Mouse (Mus musculus) midbrain, embryonic 15.5 days (tissue): ENCODE measurements around the gene 2410015M20Rik. TPM values are rescaled to one million over a fixed set of nuclear protein-coding genes. Genes with fewer than 3 reads are reported as not detected.
"Not testable (repeated sequence)": the region's sequence is repeated elsewhere in the genome, so short reads cannot be mapped to it uniquely, and the experiment has no call there.

ENCODE experiments used
- ATAC-seq: fragments of 200-750 bp; cut with Nextera tagmentation; replicated peaks from 2 replicates; pipeline ENCODE4 v1.8.0; 2017; ENCODE audit warnings: moderate TSS enrichment
- H3K27ac ChIP-seq: fragments of 300-500 bp; sonication (generic); 2 replicates; pipeline ENCODE4 v1.5.1; 2015; ENCODE audit warnings: mild to moderate bottlenecking, inconsistent platforms
- H3K27me3 ChIP-seq: fragments of 300-500 bp; sonication (generic); replicated peaks from 2 replicates; pipeline ENCODE4 v1.6.1; 2015; ENCODE audit warnings: inconsistent platforms
- H3K36me3 ChIP-seq: fragments of 300-500 bp; sonication (generic); replicated peaks from 2 replicates; pipeline ENCODE4 v1.6.1; 2015; ENCODE audit warnings: inconsistent platforms
- H3K4me1 ChIP-seq: fragments of 300-500 bp; sonication (generic); 2 replicates; pipeline ENCODE4 v1.6.1; 2015; ENCODE audit warnings: inconsistent platforms
- H3K4me2 ChIP-seq: fragments of 300-500 bp; sonication (generic); 2 replicates; pipeline ENCODE4 v1.6.1; 2015; ENCODE audit warnings: inconsistent platforms, mild to moderate bottlenecking, moderate library complexity
- H3K4me3 ChIP-seq: fragments of 300-500 bp; sonication (generic); 2 replicates; pipeline ENCODE4 v1.5.1; 2015; ENCODE audit warnings: mild to moderate bottlenecking, inconsistent platforms
- H3K9ac ChIP-seq: fragments of 300-500 bp; sonication (generic); 2 replicates; pipeline ENCODE4 v1.6.1; 2015; ENCODE audit warnings: mild to moderate bottlenecking, inconsistent platforms
- H3K9me3 ChIP-seq: fragments of 300-500 bp; sonication (generic); 2 replicates; pipeline ENCODE4 v1.6.1; 2016; ENCODE audit warnings: inconsistent platforms
- WGBS: fragments of 180-500 bp; shearing (Covaris S2); methylation state at CpG from one replicate; pipeline ENCODE4 v1.1.7; 2015; ENCODE audit warnings: mixed read lengths; 5-methylcytosine and 5-hydroxymethylcytosine counted together
- polyA plus RNA-seq: library from polyadenylated mRNA; unstranded; fragments of >200 nt; fragmentation: Nextera tagmentation; extraction: Ambion mirVana; gene quantifications from 2 replicates; pipeline ENCODE4 v1.2.1, GENCODE M21; 2015

The 2410015M20Rik gene
- 169 and 175 TPM in 2 replicates for polyA plus RNA-seq

DNA sequence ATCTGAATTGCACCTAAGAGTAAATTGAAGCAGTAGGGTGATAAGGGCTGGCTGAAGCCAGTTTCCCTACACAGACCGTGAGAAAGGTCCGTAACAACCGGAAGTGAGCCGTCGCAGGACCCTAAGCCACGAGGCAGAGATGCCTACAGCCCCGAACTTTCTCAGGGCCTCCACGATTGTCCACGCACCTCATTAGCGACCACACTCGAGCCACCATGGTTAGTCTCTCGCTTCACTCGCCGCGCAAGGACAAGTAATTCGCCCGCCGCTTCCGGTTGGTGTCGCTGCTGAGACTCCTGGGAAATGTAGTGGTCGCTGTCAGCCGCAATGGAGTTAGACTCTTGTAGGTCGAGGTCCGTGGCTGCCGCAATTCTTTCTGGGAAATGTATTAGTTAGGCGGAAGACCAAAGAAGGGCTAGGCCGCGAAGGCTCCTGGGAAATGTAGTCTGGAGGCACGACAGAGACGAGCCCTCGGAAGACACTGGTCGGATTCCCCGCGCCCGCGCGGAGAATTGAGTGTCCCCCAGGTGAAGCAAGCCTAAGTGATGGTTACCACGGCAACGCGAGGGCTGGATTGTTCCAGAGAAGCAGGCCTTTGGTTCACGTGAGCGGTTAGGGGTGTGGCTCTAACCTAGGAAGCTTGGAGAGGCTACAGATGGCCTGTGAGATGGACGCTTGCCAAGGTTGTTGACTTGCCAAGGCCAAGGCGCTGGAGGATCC, at the start of gene 2410015M20Rik:
TSS of gene 2410015M20Rik (minus strand) at position 320 of the 720 bp plus-strand sequence.
- Histone ChIP-seq H3K4me2 (peak within 1 kb of the TSS; percentile 76), H3K36me3 (peaks cover 30% of the 10 kb centered on the region), H3K27ac (peak within 1 kb of the TSS; percentile 75), H3K4me1 (peaks cover 31% of the 10 kb centered on the region), H3K9ac (peak within 1 kb of the TSS; percentile 50), H3K9me3 (no peaks in the 10 kb centered on the region), H3K27me3 (no peaks in the 10 kb centered on the region), H3K4me3 (peak within 1 kb of the TSS; percentile 58)
- peak; percentile 90 for ATAC-seq
- under 1% methylated on average over 44 of the region's 44 CpGs for WGBS

DNA sequence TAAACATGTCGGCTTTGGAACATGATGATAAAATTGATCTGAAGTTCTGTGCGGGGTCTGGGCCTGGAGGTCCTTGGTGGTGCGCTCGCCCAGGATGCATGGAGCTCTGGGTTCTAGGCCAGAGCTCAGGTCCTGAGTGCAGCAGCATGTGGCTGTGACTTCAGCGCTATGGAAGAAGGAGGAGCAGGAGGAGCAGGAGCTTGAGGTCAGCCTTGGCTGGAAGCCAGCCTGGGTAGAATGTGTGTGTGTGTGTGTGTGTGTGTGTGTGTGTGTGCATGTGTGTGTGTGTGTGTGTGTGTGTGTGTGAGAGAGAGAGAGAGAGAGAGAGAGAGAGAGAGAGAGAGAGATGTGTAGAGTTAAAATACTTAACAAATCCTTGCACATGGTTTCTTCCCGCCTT, 46.6 kb upstream of the 2410015M20Rik start:
- WGBS, result 91% methylated on average over 6 of the region's 6 CpGs
- no peak overlapping the region for H3K4me2 ChIP-seq

DNA sequence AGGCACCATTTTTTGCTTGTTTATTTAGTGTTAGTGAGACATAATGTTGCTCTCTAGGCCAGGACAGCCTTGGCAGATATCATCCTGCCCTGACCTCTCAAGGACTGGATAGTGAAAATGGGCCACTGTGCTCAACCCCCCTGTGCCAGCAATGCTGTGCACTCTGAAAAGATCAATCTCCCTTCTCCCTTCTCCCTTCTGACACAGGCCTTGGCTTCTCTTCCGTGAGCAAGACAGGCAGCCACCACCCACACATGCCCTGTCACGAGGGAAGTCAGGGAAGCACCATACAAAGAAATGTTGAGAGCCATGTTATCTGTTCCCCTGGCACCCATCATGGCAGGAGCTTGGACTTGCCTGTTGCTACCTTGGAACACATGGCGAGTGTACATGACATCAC, 45.7 kb upstream of the 2410015M20Rik start:
- no peaks in the 10 kb centered on the region for H3K9me3 ChIP-seq
- no peak for ATAC-seq
- 92% methylated on average over 3 of the region's 3 CpGs for WGBS
- no peaks in the 10 kb centered on the region for H3K36me3 ChIP-seq
- H3K4me1 ChIP-seq, result no peaks in the 10 kb centered on the region
- no peak overlapping the region for H3K27ac ChIP-seq
- no peaks in the 10 kb centered on the region for H3K27me3 ChIP-seq
- no peak overlapping the region for H3K4me2 ChIP-seq
- H3K9ac ChIP-seq, result no peak overlapping the region
- H3K4me3 ChIP-seq, result no peak overlapping the region

More for the DNA sequence above, 46.6 kb upstream of the 2410015M20Rik start:
- Histone ChIP-seq H3K4me1 (no peaks in the 10 kb centered on the region), H3K36me3 (no peaks in the 10 kb centered on the region), H3K9ac (no peak overlapping the region), H3K27ac (no peak overlapping the region), H3K4me3 (no peak overlapping the region), H3K9me3 (no peaks in the 10 kb centered on the region), H3K27me3 (no peaks in the 10 kb centered on the region)
- no peak for ATAC-seq

DNA sequence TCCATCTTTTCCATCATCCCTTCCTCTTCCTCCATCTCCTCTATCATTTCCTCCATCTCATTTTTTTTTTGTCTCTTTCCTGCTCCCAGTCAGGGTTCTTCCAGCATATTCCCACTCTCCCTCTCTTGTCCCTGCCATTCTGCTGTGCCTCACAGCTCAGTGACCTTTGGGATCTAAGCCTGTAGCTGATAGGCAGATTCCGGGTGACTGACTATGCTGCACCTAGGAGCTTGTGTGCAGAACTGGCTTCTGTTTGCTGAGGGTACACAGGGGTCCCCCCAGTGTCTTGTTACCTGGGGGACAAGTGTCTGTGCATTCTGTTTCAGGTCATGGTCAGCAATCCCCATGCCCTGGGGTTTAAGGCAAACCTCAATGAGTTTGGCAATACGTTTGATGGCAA, 45.2 kb upstream of the 2410015M20Rik start:
- Histone ChIP-seq H3K4me1 (no peaks in the 10 kb centered on the region), H3K27me3 (no peaks in the 10 kb centered on the region), H3K27ac (no peak overlapping the region), H3K9me3 (no peaks in the 10 kb centered on the region), H3K9ac (no peak overlapping the region), H3K4me2 (no peak overlapping the region), H3K36me3 (no peaks in the 10 kb centered on the region), H3K4me3 (no peak overlapping the region)
- 69% methylated on average over 2 of the region's 2 CpGs for WGBS
- ATAC-seq, result no peak

DNA sequence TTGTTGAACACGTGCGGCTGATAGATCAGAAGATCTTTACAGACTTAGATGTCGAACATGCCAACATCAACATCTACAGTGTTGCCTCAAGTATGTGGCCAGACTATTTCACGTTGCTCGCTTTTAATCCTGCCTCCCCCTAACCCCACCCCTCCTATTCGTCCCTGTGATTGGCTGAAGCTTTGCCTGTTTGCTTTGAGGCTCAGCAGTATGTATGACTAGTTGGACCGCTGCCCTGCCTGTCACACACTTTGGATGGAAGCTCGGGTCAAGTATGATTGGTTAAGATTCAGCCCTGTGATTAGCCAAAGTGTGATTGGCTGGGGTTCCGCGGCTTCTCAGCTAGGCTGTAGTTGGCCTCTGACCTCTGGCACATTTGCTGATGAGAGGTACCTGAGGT, 42.2 kb upstream of the 2410015M20Rik start:
- Histone ChIP-seq H3K4me3 (no peak overlapping the region), H3K36me3 (no peaks in the 10 kb centered on the region), H3K27me3 (no peaks in the 10 kb centered on the region), H3K9ac (no peak overlapping the region), H3K9me3 (no peaks in the 10 kb centered on the region), H3K4me2 (no peak overlapping the region), H3K27ac (no peak overlapping the region), H3K4me1 (no peaks in the 10 kb centered on the region)
- WGBS, result 42% methylated on average over 10 of the region's 10 CpGs
- ATAC-seq, result no peak

DNA sequence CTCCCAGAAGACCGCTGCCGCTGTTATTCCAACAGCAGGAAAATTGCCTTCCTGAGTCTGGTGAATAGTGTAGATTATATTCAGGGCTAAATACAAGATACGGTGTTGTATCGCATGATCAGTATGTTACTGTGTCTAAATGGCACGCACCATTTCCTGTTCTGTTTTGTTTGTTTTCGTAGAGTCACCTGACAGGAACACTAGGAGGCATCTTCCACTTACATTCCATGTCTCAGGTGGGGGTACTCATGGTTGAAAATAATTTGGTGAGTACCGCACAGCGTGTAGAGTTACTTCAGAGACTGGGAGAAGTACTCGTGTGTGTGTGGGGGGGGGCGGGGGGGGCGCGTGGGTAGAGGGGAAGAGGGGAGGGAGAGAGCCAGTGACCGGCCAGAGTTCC, 38.0 kb upstream of the 2410015M20Rik start:
- no peak overlapping the region for H3K4me3 ChIP-seq
- no peaks in the 10 kb centered on the region for H3K27me3 ChIP-seq
- H3K4me1 ChIP-seq, result no peaks in the 10 kb centered on the region
- no peak for ATAC-seq
- no peak overlapping the region for H3K9ac ChIP-seq
- no peaks in the 10 kb centered on the region for H3K9me3 ChIP-seq
- 75% methylated on average over 12 of the region's 13 CpGs for WGBS
- no peak overlapping the region for H3K4me2 ChIP-seq
- H3K27ac ChIP-seq, result no peak overlapping the region
- H3K36me3 ChIP-seq, result no peaks in the 10 kb centered on the region

DNA sequence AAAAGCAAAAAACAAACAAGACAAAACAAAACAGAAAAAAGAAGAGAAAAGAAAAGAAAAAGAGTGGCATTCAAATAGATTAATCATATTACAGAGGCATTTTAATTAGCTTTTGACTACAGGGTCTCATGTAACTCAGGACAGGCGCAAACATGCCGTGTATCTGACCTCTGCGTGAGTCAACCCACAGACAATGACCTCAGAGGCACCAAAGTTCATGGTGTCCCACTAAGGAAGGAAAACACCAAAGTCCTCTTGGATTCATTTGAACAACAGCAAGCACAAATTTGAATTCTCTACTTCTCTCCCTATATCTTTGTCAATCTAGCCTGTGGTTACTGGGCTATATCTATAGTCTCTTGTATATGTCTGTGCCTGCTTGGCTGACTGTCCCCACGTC, 33.7 kb upstream of the 2410015M20Rik start:
- H3K27ac ChIP-seq, result no peak overlapping the region
- no peaks in the 10 kb centered on the region for H3K4me1 ChIP-seq
- H3K9ac ChIP-seq, result no peak overlapping the region
- H3K4me2 ChIP-seq, result no peak overlapping the region
- no peaks in the 10 kb centered on the region for H3K36me3 ChIP-seq
- no peaks in the 10 kb centered on the region for H3K27me3 ChIP-seq
- WGBS, result 88% methylated on average over 4 of the region's 4 CpGs
- no peaks in the 10 kb centered on the region for H3K9me3 ChIP-seq
- no peak for ATAC-seq
- H3K4me3 ChIP-seq, result no peak overlapping the region

DNA sequence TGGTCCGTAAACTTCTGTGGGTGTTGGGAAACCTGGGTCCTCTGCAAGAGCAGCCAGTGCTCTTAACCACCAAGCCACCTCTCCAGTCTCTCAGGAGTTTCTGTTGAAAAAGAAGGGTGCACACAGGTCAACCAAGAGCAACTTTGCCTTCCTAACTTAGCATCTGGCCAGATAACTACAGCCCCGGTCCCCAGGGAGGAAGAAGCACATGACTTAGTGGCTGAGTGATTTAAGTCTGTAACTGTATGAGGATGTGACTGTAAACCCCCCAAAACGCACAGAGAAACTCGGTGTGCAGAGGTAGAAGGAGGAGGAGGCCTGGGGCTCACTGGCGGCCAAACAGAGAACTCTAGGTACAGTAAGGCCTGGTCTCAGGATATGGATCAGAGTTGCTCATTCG, 24.5 kb upstream of the 2410015M20Rik start:
- H3K36me3 ChIP-seq, result no peaks in the 10 kb centered on the region
- 0 out of 2 replicates have a peak, but pooled peaks cover 3% of the 10 kb centered on the region for H3K27me3 ChIP-seq
- no peak overlapping the region for H3K4me3 ChIP-seq
- 94% methylated on average over 6 of the region's 6 CpGs for WGBS
- no peak overlapping the region for H3K9ac ChIP-seq
- no peaks in the 10 kb centered on the region for H3K9me3 ChIP-seq
- no peak overlapping the region for H3K4me2 ChIP-seq
- no peaks in the 10 kb centered on the region for H3K4me1 ChIP-seq
- no peak overlapping the region for H3K27ac ChIP-seq
- ATAC-seq, result no peak

DNA sequence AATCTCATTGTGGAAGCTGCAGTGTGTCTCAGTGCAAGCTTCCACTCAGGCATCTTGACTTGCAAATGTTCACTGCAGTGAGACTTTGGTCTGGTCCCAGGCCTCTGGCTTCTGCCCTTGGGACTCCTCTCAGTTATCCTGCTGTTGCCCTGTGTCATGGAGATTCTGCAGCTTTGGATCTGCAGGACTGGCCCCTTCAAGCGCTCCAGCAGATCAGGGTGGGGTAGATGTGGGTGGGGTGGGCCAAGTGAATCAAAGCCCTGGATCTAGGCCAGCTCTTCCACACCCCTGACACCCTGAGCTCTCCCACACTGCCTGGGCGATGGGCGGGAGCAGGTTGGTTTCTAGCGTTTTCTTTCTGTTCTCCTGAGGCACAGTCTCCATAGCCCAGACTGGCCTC, 22.2 kb upstream of the 2410015M20Rik start:
- Histone ChIP-seq H3K9me3 (no peaks in the 10 kb centered on the region), H3K4me2 (no peak overlapping the region), H3K27ac (no peak overlapping the region), H3K27me3 (0 out of 2 replicates have a peak, but pooled peaks cover 3% of the 10 kb centered on the region), H3K4me3 (no peak overlapping the region), H3K36me3 (no peaks in the 10 kb centered on the region), H3K4me1 (peaks cover 11% of the 10 kb centered on the region), H3K9ac (no peak overlapping the region)
- no peak for ATAC-seq
- WGBS, result 56% methylated on average over 4 of the region's 4 CpGs

DNA sequence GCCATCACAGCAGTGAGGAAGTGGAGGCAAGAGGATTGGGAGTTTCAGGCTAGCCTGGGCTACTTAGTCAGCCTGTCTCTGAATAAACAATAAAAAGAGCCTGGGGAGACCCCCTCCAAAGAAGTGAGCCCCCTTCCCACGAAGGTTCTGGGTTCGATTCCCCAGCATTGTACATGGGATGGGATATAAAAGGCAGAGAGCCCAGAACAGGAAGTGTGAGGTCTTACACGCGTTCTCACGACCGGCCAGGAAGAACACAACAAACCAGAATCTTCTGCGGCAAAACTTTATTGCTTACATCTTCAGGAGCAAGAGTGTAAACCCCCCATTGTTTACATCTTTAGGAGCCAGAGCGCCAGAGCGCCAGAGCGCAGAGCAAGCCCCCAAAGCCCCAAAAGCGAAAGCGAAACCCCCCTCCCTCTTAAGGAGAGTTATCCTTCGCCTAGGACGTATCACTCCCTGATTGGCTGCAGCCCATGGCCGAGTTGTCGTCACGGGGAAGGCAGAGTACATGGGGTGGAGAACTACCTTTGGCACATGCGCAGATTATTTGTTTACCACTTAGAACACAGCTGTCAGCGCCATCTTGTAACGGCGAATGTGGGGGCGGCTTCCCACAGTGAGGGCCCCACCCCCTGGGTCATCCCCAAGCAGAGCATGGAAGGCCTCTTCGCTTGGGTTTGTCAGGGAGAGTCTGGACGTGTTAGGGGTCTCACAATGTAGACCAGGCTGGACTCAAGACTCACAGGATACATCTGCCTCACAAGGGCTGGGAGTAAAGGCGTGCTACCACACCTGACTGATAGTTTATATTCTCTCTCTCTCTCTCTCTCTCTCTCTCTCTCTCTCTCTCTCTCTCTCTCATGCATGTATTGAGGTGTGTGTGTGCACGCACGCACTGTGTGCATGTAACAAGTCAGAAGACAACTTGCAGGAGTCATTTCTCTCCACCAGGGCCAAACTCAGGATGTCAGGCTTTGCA, 20.5 kb upstream of the 2410015M20Rik start:
- H3K4me2 ChIP-seq, H3K36me3 ChIP-seq, H3K4me3 ChIP-seq, H3K27me3 ChIP-seq, H3K9ac ChIP-seq, H3K27ac ChIP-seq, H3K9me3 ChIP-seq, ATAC-seq: not testable (repeated sequence)
- H3K4me1 ChIP-seq, result peaks cover 23% of the 10 kb centered on the region
- 89% methylated on average over 27 of the region's 27 CpGs for WGBS

DNA sequence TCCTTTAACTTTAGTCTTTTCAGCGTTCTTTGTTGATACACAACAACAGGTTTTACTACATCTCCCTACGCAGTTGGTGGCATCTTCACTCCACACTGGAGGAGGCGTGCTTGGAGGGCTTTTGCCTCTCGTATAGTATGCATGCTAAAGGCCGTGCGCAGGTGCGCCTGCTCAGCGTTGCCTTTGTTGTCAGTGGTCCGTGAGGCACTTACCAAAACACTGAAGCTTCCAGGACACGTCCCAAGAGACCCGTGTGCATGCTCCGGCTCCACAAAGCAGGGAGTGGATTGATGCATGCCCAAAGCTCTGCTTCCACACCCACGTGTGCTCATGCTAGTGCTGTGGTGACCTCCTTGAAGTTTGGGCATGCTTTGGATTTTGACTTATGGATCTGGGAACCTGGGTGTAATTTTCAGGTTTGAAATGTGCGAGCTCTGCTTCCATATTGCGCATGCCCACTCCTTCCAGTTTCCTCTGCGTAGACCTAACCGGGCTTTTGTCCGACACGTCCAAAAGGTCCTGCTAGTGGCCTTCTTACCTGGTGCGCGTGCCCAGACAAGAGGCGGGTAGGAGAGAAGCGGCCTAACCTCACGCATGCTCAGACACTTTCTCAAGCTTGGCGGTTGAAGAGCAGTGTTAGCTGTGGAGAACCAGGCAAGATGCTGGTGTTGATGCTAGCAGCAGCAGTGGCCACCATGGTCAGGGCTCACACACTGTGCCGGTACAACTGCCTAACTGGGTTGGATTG, 18.1 kb upstream of the 2410015M20Rik start, which contains the start of gene Catsperd:
TSS of gene Catsperd (plus strand) at position 614 of the 748 bp plus-strand sequence.
- Histone ChIP-seq H3K4me1 (peaks cover 28% of the 10 kb centered on the region), H3K9ac (peak within 1 kb of the TSS; percentile 60), H3K4me2 (peak within 1 kb of the TSS; percentile 92), H3K4me3 (peak within 1 kb of the TSS; percentile 78), H3K27ac (peak within 1 kb of the TSS; percentile 82), H3K9me3 (no peaks in the 10 kb centered on the region), H3K27me3 (0 out of 2 replicates have a peak, but pooled peaks cover 3% of the 10 kb centered on the region), H3K36me3 (no peaks in the 10 kb centered on the region; the same call in 1 of the 2 replicates)
- WGBS, result 7% methylated on average over 26 of the region's 26 CpGs
- ATAC-seq, result peak; percentile 69
